Mouse (Mus musculus) liver, postnatal 0 days (tissue): ENCODE data around the gene Gpc6.

Experiments
- CTCF ChIP-seq: sonication (generic); IDR thresholded peaks from 2 replicates; pipeline ENCODE4 v1.5.1; 2016; ENCODE audit warnings: antibody characterized with exemption, low read depth
- EP300 ChIP-seq: IDR thresholded peaks from 2 replicates; pipeline ENCODE4 v1.6.1; 2016; ENCODE audit warnings: antibody characterized with exemption, low read depth, mild to moderate bottlenecking

GRCm38 (mm10) chr14:116897971-116898370, 27.1 kb upstream of the Gpc6 start:
- no peak for TF ChIP-seq CTCF
- no peak for TF ChIP-seq EP300
